Mouse (Mus musculus) heart, adult 11 months (tissue): ENCODE measurements at regions not wholly inside any gene's neighbourhood (a gene's known extent, or its start where the extent isn't known, plus 50 kb on each side); places are given as distances from the start of the nearest gene placed in this dataset.
A peak's percentile ranks its signal among the peaks of the same experiment; 100 is the strongest.

Experiments used
- DNase-seq: peaks from one replicate; pipeline ENCODE4 v3.0.0; 2022

GRCm38 (mm10) chr1:144452141-144452540 is 115.3 kb downstream of the Rgs21 start:
- DNase-seq = no peak

DNA sequence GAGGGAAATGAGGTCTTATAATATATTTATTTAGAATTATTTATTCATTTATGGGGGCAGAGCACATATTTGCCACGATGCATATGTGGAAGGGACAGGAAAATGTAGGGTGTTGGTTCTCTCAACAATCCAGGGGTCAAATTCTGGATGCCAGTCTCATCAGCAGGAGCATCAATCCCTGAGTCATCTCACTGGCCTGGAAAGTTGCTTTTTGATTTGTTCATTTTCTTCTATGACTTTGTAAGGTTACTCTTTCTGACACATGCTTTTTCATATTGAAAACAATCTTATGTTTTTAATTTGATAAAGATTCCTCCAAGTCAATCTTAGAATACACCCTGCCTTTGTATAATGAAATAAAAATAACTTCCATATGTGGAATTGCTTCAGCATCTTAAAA is 115.7 kb downstream of the Rgs21 start:
- no peak for DNase-seq

GRCm38 (mm10) chr1:144436617-144437016 is 130.8 kb downstream of the Rgs21 start:
- no peak for DNase-seq

GRCm38 (mm10) chr1:144432816-144433215 is 134.7 kb downstream of the Rgs21 start:
- no peak for DNase-seq

- no peak for DNase-seq
Measured at GRCm38 (mm10) chr1:144431535-144432276, 135.8 kb downstream of the Rgs21 start.

DNA sequence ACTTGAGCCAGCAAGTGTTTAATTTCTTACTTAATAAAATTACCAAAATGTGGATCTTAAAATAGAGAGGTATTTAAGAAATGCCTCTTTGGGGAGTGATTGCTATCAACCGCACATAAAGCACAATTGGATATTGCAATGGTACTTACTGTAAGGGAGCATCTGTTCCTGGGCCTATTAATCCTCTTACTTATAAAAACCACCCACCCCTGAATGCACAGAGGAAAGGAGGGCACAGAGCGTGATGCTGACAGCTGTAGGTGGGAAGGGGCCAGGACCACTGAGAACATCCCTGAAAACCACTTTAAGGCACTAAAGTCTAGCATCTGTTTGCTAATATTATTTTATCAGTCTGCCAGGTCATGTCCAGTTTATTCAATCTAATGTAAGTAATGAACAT is 146.1 kb downstream of the Rgs21 start:
- DNase-seq = no peak

DNA sequence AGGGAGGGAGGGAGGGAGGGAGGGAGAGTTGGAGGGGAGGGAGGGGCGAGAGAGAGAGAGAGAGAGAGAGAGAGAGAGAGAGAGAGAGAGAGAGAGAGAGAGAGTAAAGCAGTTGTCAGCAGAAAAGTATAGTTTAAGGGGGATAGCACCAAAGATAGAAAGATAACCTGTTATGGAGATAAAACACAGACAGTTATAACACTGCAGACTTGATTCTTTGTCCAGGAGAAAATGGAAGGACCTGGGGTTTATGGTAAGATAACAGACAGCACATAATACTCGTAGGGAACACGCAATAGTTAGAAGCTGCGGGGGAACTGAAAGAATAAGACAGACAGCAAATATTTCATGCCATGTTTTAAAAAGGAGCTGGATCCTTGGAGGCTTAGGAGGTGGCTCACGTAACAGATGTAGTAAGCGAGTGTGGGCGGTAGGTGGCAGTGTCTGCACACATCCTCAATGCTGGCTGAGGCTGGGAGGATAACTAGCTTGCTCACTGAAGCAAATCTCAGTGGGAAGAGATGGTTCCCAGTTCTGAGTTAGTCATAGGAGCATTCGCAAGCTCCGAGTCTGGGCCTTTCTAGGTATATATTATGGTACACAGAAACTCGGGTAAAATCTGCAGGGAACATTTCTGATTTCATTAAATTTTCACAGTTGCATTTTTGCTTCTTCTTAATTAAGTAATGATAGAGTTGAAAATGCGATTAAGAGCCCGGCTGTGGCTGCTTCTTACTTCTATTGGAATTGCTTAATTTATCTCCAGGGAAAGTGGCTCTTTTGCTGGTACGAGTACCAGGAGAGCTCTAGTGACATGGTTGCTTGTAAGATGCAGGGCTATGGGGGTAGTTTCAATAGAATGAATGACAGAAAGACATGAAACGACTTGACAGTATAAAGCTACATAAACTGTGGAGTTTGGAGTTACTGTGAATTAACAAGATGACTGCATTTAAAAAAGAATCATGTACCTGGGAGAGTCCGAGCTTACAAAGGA is 157.6 kb upstream of the Rgs1 start:
- no peak for DNase-seq

DNA sequence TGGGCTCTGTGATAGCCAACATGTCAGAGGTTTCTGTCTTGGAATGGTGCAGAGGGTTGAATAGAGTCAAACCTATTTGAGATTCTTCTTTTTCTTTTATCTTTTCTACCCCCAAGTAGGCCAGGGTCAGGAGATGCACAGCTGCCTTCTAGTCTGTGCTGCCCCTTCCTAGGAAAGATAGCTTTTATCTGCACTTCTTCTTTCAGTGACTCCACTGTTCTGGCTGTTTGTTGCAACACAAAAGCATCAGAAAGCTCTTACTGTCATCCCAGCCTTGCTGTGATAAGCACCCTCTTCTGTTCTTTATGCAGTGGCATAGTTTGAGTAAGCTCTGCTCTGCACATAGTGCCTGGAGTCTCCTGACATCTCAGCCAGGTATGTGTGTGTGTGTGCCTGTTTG is 156.7 kb upstream of the Rgs1 start:
- no peak for DNase-seq

GRCm38 (mm10) chr1:144405031-144405430 is 156.0 kb upstream of the Rgs1 start:
- DNase-seq = no peak

DNA sequence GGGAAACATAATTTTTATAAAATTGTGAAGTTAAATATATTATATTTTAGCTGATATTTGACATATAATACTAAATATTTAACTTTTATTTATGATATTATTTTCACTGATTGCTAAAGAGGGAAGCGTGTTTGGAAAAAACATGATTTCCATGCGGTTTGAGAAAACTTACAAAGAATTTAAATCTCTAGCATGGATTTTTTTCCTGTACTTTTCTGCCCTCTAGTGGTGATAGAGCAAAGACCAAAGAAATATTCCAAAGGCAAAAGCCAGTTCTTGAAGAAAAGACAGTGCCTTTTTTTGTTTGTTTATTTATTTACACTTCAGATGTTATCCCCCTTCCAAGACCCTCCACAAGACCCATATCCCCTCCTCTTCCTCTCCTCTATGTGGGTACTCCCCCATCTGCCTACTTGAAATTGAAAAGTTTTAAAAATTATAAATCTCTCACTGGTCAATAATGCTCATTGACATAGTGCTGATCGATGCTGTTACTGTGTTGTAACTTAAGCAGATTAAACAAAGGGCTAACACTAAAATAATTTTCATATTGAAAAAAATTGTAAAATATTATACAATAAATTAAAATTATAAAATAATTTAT is 131.1 kb upstream of the Rgs1 start:
- DNase-seq = no peak

DNA sequence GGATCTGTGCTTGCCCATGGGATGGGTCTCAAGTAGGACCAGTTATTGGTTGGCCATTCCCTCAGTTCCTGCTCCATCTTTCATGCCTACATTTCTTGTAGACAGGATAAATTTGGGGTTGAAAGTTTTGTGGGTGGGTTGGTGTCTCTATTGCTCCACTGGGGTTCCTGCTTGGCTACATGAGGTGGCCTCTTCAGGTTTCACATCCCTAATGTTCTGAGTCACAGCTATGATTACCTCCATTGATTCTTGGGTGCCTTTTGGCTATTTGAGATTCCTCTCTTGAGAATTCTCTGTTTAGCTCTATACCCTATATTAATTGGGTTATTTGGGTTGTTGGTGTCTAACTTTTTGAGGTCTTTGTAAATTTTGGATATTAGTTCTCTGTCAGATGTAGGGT is 125.1 kb upstream of the Rgs1 start:
- DNase-seq = no peak

- DNase-seq = peak; percentile 92
Measured at GRCm38 (mm10) chr1:144367492-144367891, 118.5 kb upstream of the Rgs1 start.

GRCm38 (mm10) chr1:144355560-144356310 is 106.7 kb upstream of the Rgs1 start:
- DNase-seq = no peak

DNA sequence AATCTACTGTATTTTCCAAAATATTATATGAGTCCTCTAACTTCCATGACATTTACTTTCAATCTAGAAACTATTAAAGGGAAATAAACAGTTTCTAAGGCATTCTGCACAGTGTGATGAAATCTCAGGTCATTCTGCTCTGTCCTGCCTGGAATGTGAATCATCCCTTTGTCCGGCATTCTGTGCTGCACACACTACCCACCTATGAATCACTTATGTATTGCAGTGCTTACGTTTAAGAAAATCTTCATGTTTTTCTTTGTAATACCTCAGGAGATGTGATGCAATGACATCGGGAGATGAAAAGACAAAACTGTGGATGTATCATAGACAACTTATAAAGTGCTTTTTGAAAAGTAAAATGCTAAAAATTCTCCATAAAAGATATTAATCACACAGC is 106.0 kb upstream of the Rgs1 start:
- no peak for DNase-seq

- DNase-seq = no peak
Measured at GRCm38 (mm10) chr1:144353320-144353719, 104.3 kb upstream of the Rgs1 start.

DNA sequence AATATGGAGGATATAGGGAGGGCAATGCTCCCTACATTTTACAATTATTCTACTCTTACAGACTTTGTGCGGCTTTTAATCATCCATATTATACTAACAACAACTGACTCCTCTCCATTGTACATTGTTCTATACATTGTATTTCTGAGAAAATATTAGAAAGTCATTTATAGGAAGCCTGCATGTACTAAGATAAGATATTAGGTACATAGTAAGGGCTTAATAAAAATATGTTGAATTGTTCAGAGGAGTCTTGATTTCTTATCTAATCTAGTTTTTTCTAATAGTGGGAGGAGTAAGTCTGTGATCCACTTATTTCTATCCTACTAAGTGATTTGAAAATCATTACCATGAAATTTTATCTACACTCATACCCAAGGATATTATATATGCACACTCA is 94.8 kb upstream of the Rgs1 start:
- DNase-seq = no peak

DNA sequence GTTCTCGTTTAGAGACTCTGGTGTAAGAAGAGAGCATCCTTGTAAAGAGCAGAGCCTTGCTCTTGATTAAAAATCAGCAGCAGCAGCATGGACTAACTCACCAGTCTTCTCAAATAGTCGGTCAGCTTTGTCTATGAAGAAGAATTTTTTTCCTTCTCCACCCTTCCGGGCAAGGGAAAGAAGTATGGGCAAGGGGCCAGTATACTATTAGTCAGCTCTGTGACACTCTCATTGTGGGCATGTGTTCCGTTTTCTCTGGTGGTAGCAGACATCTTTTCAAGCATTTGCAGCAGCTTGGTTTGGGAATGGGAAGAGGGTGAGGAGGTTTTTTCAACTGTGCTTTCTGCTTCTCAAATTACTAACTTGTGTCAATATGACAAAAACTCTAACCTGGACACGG is 94.3 kb upstream of the Rgs1 start:
- no peak for DNase-seq

DNA sequence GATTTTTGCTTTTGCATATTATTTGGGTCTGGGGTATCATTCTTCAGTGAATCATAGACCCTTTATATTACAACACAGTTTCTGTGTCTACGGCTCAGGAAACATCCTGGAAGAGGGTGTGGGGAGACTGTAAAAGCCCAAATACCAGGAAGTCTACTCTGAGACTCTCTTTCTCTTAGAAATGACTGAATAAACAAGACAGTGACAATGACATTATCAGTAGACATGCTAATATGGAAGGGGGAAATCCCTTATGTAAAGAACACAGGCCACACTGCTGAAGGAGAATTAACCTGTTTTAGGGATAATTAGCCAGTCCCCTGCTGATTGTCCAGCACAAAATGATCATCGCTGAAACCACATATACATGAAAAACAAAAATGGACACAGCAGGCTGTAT is 88.5 kb upstream of the Rgs1 start:
- DNase-seq = no peak

DNA sequence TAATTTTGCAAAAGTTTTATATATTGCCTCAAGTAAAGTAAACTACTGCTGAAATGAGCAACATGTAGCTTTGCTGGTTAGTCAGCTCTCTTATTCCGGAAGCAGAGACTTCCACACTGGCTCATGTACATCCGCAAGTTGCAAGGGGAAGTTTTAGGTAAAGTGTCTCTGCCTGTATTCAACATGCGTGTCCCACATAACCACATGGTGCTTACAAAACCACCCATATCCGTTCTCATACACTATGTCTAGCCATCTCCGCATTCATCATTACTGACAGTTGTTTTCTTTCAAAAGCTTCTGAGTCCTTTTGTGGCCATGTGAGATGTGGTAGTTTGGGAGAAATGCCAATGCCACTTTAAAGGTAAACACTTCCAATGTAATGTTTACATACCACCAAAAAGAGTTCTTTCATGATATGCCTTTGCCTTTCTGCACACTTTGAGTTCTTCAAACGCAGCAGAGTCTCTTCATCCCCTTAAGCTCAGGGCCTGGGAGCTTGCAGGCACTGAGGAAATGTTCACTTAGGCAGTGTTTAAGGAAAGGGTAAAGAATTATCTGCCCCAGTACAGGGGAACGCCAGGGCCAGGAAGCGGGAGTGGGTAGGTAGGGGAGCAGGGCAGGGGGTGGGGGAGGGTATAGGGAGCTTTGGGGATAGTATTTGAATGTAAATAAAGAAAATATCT is 81.5 kb upstream of the Rgs1 start:
- peak; percentile 91 for DNase-seq

DNA sequence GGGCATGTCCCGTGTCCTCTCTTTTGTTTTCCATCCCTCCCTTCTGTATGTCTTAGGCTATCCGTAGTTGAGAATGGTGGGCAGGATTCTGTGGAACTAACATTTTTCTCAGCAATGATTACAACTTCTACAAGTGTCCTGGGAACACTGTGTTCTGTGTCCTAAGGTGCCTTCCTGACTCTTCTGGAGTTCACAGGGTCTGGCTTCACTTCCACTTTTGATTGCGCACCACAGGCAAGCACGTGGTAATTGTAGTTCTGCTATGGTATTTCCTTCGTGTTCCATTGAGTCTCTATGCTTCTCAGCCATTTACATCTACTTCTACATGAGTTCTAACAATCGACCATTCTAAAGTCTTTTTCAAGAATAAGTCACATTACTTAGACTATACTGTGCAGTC is 70.4 kb upstream of the Rgs1 start:
- peak; percentile 89 for DNase-seq

DNA sequence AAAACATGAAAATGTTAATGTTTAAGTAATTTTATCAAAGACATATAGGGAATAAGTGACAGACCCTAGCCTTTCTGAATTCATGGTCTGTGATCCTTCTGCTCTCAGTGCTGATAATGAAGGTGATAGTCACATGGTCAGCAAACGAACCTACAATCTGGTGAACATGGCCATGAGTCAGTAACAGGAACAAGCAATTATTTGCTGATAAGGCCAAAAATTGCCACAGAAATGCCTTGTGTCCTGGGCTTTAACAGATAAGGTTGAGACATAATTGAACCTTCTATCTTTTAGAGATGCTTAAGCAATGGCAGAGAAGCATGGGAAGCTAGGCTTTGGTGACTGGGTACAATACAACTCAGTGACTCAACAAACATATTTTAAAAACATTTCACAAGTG is 69.2 kb upstream of the Rgs1 start:
- DNase-seq = no peak

DNA sequence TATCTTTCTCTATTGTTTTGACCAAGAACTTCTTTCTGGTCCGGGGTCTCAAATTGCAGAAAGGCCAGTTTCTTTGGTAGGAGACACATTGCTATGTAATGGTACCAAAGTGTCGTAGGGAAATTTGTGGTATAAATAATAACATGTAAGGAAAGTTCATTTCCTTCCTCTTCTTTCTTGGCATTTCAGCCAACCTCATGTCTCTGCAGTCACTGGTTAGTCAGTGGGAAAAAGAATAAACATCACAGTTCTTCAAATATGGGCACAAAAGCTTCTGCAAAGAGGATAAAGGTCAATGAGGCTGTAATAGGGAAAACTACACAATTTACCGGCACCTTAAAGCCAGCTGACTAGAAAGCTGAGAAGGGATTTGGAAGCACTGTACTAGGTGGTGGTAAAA is 68.5 kb upstream of the Rgs1 start:
- DNase-seq = no peak
